Comparison of ENCODE assay signal across 8 mouse cellular contexts in the genomic region with DNA sequence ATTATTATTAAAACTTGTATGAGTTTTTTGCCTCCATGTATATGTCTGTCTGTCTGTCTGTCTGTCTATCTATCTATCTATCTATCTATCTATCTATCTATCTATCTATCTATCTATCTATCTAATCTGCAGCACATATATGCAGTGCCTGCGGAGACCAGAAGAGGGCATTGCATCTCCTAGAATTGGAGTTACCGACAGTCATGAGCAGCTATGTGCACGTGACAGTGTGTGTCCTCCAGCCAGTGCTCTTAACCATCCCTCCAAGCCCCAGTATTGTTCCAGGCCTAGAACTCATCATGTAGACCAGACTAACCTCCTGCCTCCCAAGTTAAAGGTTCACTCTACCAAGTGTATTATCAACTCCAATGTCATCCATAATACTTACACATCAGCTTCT. TPM values are rescaled to one million over a fixed set of nuclear protein-coding genes. Genes with fewer than 3 reads are reported as not detected.
DNase-seq lines count a peak whose midpoint lies in the region; TF ChIP-seq lines count a peak whose summit lies in the region.

No protein-coding gene starts in this region.

- H3K36me3 ChIP-seq in spleen, adult 2 months (ENCODE audit: control insufficient read depth, insufficient read depth, low read length): no peaks in the 10 kb centered on the region

- no peaks in the 10 kb centered on the region for H3K27me3 ChIP-seq in spleen, adult 2 months (ENCODE audit: control insufficient read depth, insufficient read depth, low read length)

- TF ChIP-seq CTCF in spleen, adult 2 months (IDR thresholded peaks at IDR 0.05; ENCODE audit: extremely low read depth, insufficient read depth, insufficient read length, insufficient replicate concordance): peak; percentile 26; the same call in 1 of the 2 replicates

- peaks cover 4% of the 10 kb centered on the region; the same call in 1 of the 2 replicates for H3K4me1 ChIP-seq in spleen, adult 2 months (ENCODE audit: control insufficient read depth, insufficient read depth, insufficient read length)

- peak; percentile 65 to 70 for DNase-seq in adrenal gland, adult 18-20 months (ENCODE audit: low spot score in 2 of 2)
- no peak for DNase-seq in adrenal gland, adult 8-10 months
- peak in 1 of 2 experiments; percentile 64 for DNase-seq in spleen, adult 2 months (ENCODE audit: low read depth in 1 of 2, low spot score in 2 of 2)
- DNase-seq in spleen, adult 12 weeks (ENCODE audit: low spot score): no peak
- DNase-seq in embryo, embryonic 11 days: peak; percentile 71
- DNase-seq in kidney, postnatal 10 days: peak; percentile 85
- DNase-seq in lung, postnatal 36 days: peak; percentile 91
- peak; percentile 39 for DNase-seq in thymus, postnatal 25 days

- no peak overlapping the region for H3K4me3 ChIP-seq in spleen, adult 2 months (ENCODE audit: extremely low read depth, insufficient read depth, insufficient read length)

- no peak overlapping the region for H3K27ac ChIP-seq in spleen, adult 2 months (ENCODE audit: insufficient read depth, low read length)

- 42% methylated on average over 3 of the region's 3 CpGs for WGBS in spleen, adult 2 months

- no peak for TF ChIP-seq POLR2A in spleen, adult 2 months (IDR thresholded peaks at IDR 0.05; ENCODE audit: low read depth, low read length)

RNA-seq across cellular contexts. Expression of gene Klc1, which starts 19.9 kb away (rescaled TPM):
- 100 to 1,000 TPM in 1 of 2 experiments, 10 to 100 TPM in 1; 93.1 to 126 TPM for total RNA-seq in adrenal gland, adult 18-20 months (2021)
- 100 to 1,000 TPM in 2 of 4 experiments, 10 to 100 TPM in 2; 87.5 to 137 (median 109) TPM for total RNA-seq in adrenal gland, adult 8-10 months (2022)
- polyA plus RNA-seq in spleen, adult 2 months (2012; rRNA removed): 43.5 and 46.4 TPM in 2 replicates

RNA-seq across cellular contexts. Expression of gene Apopt1, which starts 25.7 kb away (rescaled TPM):
- 10 to 100 TPM; 61.0 to 61.3 TPM for total RNA-seq in adrenal gland, adult 18-20 months (2021)
- total RNA-seq in adrenal gland, adult 8-10 months (2022): 10 to 100 TPM; 65.7 to 82.3 (median 74.3) TPM
- polyA plus RNA-seq in spleen, adult 2 months (2012; rRNA removed): 22.2 and 33.3 TPM in 2 replicates

RNA-seq across cellular contexts. Expression of gene Bag5, which starts 25.7 kb away (rescaled TPM):
- 10 to 100 TPM; 43.1 to 43.7 TPM for total RNA-seq in adrenal gland, adult 18-20 months (2021)
- total RNA-seq in adrenal gland, adult 8-10 months (2022): 10 to 100 TPM; 39.2 to 41.7 (median 40.0) TPM
- polyA plus RNA-seq in spleen, adult 2 months (2012; rRNA removed): 6.2 and 7.7 TPM in 2 replicates

Comparison
In these comparisons a context has a peak if more than half of its experiments do, and no peak if none do; other contexts are left out.
1. DNase-seq: peak in adrenal gland, adult 18-20 months (2 of 2), embryo, embryonic 11 days (single experiment), kidney, postnatal 10 days (single experiment), lung, postnatal 36 days (single experiment) and thymus, postnatal 25 days (single experiment); none in adrenal gland, adult 8-10 months (single experiment) and spleen, adult 12 weeks (single experiment).